Mouse (Mus musculus): ENCODE data around the gene Slc35b2. TPM values are rescaled to one million over a fixed set of nuclear protein-coding genes. Genes with fewer than 3 reads are reported as not detected.

Gene Slc35b2
- polyA plus RNA-seq (2012; rRNA removed), result 19.7 and 27.7 TPM in 2 replicates

DNA sequence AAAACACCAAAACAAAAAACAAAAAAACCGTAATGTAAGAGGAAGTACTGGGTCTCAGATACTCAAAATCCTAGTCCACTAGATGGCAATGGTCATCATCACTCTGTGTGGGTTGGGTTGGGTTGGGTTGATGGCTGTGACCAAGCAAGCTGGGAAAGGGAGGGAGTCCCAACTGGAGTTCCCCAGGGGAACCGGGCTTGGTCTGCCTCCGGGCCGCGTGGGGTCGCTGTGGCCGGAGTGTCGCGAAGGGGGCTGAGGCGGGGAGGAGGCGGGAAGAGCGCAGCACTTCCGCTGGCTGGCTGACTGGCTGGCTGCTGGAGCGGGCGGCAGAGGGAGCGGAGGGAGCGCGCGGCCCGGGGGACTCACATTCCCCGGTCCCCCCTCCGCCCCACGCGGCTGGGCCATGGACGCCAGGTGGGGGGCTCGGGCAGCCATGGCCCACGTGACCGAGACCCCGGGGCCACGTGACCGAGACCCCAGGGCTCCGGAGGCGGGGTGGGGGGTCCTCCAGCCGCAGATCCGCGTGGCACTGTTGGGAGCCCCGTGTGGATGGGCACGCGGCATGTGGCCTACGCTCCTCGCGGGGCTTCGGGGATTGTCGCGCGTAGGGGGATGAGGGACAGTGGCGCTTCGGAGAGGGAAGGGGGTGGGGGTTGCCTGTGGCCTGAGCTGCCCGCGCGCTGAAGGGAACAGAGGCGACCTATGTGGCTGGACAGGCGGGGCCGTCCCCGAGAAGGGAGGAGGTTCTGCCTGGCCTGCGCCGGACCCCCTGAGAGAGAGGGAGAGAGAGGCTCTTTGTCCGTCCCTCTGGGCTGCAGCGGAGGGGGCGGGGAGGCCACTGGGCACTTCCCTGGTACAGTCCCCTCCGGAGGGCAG, at the start of gene Slc35b2:
Slc35b2 (plus strand) TSS at position 220 of the 876 bp plus-strand sequence.

DNA sequence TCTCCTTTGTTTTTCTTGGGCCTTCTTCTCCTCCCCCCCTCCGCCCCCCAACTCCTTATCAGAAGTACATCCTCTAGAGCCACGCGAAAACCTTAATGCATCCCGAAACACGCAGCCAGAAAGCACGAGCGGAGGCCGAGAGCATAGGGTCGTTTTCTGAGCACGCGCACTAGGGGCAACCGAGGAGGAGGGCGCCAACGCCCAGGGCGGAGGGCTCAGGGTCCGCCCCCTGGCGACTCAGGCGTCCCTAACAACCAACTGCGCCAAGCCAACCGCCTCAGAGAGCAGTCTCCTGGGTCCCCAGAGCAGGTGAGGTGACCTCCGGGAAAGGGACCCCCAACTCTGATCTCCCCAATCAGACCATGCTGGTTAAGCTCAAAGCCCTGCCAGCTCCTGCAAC, 40.4 kb upstream of the Slc35b2 start, which contains the start of gene Tcte1:
Tcte1 (plus strand) TSS at position 172 of the 400 bp plus-strand sequence.

DNA sequence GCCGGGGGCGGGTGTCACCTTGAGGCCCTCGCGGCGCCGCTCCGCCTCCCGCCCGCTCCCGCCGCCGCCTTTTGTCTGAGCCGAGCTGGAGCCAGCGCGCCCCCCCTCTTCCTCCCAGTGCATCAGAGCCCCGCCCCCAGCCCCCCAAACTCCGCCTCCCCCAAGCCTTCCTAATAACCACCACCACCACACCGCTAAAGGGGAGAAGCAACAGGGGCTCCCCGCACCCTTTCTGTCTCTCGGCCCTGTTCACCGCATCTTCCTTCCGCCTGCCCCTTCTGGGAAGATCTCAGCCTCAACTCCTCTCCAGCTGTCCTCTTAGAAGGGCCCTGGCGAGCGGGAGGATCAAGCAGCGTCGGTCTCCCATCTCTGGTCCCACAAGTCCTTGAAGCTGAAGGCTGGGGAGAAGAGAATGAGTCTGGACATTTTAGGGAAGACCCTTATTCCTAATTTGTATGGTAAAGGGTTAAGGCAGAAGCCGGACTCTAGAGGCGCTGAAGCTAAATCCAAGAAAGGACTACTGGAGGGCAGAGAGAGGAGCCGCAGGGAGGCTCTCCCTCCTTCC, 14.0 kb upstream of the Slc35b2 start, which contains the start of gene Tmem151b:
Tmem151b (minus strand) TSS at position 61 of the 565 bp plus-strand sequence.

DNA sequence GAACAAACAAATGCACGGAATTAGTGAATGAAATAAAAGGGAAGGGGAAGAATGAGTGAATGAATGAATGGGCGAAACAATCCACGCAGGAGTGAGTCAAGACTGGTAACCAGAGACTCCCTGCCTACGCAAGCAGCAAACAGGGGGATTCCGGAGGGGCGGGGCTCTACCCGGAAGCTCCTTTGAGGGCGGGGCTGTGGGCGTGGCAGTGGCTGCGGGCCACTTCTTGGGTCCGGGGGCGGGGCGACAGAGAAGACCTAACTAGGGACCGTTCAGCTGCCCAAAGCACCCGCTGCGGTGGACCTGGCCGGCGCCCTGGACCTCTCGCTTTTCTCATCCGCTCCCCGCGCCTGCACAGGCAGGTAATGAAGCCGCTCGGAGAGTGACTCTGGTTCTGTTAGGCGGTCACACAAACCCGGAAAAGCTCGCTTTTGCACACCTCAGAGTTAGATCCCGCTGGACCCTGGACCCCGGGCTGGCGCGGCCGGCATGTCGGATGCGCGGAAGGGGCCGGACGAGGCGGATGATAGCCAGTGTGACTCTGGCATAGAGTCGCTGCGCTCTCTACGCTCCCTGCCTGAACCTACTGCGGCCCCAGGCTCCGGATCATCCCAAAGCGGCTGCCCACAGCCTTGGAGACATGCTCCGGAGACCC, 8.1 kb upstream of the Slc35b2 start, which contains the start of gene Nfkbie:
Nfkbie (plus strand) TSS at position 252 of the 655 bp plus-strand sequence.

DNA sequence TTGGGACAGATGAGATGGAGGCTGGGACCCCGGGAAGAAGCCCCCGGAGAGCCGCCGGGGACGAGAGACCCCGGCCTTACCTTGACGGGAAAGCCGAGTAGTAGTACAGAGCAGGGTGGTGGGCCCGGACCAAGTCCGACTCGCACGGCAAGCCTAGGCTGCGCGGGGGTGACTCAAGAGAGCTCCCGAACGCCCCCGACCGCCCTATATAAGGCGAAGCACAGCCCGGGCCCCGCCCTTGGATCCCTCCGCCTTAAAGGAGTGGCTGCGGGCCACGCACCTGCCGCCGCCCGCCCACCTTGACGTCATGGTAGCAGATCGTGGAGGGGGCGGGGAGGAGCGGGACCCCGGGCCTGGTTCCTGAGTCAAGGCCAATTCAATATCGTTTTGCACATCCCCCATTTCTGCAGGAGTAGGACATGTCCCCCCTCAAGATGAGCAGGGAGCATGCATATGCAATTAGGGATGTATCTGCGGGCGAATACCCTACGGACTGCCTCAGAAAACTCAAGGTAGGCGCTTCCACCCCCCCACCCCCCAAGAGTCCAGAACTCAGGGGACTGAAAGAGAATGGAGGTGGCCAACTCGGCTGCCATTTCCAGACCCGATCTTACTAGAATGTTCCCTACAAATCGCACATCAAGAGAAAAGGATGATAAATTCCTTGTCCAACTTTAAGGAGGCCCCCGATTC, 9.6 kb downstream of the Slc35b2 start, which contains the start of gene Hsp90ab1:
Hsp90ab1 (minus strand) TSS at position 185 of the 693 bp plus-strand sequence.

DNA sequence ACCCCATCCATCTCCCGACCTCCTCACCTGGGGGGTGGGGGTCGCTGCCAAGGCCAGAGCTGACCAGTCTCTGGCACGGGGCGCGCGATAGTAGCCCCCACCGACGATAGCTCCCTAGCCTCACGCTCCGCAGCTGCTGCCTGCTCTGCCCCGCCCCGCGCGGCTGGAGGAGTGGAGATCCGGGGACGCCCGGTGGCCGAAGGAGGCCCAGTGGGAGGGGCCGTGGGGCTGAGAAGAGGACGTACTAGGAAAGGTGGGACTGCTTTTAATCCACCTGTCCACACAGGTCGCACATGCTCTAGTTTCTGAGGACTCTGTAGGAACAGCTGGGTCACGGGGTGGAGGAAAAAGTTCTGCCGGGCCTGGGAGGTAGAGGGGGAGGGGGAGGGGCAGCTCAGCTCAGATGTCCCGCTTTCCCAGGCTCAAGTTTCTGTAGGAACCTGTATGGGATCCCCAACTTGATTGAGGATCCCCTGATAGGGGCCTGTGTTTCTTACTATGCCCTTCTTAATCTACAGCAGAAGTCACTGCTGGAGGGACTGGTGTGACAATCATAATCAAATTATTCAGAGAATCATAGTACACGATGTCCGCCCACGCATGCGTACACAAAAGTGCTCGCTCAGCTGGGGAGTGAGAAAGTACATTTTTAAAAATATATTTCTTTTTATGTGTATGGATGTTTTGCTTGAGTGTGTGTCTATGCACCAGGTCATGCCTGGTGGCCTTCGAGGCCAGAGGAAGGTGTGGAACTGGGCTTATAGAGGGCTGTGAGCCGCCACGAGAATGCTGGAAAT, 36.0 kb downstream of the Slc35b2 start, which contains the start of gene Slc29a1:
Slc29a1 (minus strand) TSS at position 161 of the 797 bp plus-strand sequence.

DNA sequence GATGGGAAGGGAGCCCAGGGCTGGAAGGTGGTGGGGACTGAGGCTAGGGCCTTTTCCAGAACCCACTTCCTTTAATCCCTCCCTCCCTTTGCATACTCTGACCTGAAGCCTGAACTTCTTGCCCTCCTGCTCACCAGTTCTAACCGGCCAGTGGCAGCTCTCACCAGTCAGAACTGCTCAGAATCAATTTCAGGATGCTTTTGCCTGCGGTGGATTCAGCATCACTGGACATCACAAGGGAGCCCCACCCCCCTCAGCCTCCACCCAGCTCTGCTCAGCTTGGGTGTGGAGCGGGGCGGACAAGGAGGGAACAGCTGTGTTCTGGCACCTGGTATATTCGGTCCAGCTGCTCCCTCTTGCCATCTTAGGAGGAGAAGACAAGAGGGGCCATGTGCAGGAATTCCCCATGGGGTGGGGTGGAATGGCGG, 38.2 kb downstream of the Slc35b2 start, which contains the start of gene Mymx:
Mymx (minus strand) TSS at position 226 of the 428 bp plus-strand sequence.

Other genes with a start within 250 kb of the Slc35b2 start
- 14.5 and 16.1 TPM in 2 replicates for gene Cdc5l, start 130.1 kb upstream of the Slc35b2 start, polyA plus RNA-seq (2012; rRNA removed)
- 0.02 and 0.06 TPM in 2 replicates for gene Spats1, start 88.5 kb upstream of the Slc35b2 start, polyA plus RNA-seq (2012; rRNA removed)
- 4.2 and 4.3 TPM in 2 replicates for gene Aars2, start 57.0 kb upstream of the Slc35b2 start, polyA plus RNA-seq (2012; rRNA removed)
- not detected in 2 replicates for gene Tcte1, start 40.4 kb upstream of the Slc35b2 start, polyA plus RNA-seq (2012; rRNA removed)
- gene Tmem151b, start 14.2 kb upstream of the Slc35b2 start, polyA plus RNA-seq (2012; rRNA removed), result 0.10 TPM in 2 replicates
- 0.67 and 0.81 TPM in 2 replicates for gene Nfkbie, start 8.2 kb upstream of the Slc35b2 start, polyA plus RNA-seq (2012; rRNA removed)
- 428 and 431 TPM in 2 replicates for gene Hsp90ab1, start 9.4 kb downstream of the Slc35b2 start, polyA plus RNA-seq (2012; rRNA removed)
- gene Slc29a1, start 35.7 kb downstream of the Slc35b2 start, polyA plus RNA-seq (2012; rRNA removed), result 130 and 157 TPM in 2 replicates
- gene Mymx, start 38.2 kb downstream of the Slc35b2 start, polyA plus RNA-seq (2012; rRNA removed), result 1.3 TPM in 1 of 2 replicates, not detected in the other
- 0.06 and 0.18 TPM in 2 replicates for gene Capn11, start 95.5 kb downstream of the Slc35b2 start, polyA plus RNA-seq (2012; rRNA removed)
- gene Mrpl14, start 122.4 kb downstream of the Slc35b2 start, polyA plus RNA-seq (2012; rRNA removed), result 55.4 and 60.1 TPM in 2 replicates
- gene Tmem63b, start 123.0 kb downstream of the Slc35b2 start, polyA plus RNA-seq (2012; rRNA removed), result 8.9 and 10.3 TPM in 2 replicates
- gene 1600014C23Rik, start 170.0 kb downstream of the Slc35b2 start, polyA plus RNA-seq (2012; rRNA removed), result not detected in 2 replicates

Measured in liver, embryonic 14 days (tissue).